Mouse (Mus musculus) gastrocnemius, postnatal 14 days (tissue): ENCODE results near the gene Il23a. TPM values are rescaled to one million over a fixed set of nuclear protein-coding genes. Genes with fewer than 3 reads are reported as not detected.
"Not testable (repeated sequence)": the region's sequence is repeated elsewhere in the genome, so short reads cannot be mapped to it uniquely, and the experiment has no call there.

ENCODE experiments used
- DNase-seq: peaks from one replicate; pipeline ENCODE4 v3.0.0; 2021; ENCODE audit warnings: mixed read lengths
- intact Hi-C: fragments of 180-260 bp; cut with DNase I; formaldehyde crosslinking; loops from one replicate; pipeline ENCODE4 v1.15.1; 2025; ENCODE audit warnings: low total_unique reads
- total RNA-seq, 2 experiments: library from RNA; stranded (reverse); gene quantifications; 2 replicates each; pipeline ENCODE4 v1.2.3; 2021

Gene Il23a
- total RNA-seq, 2 experiments from 2014 or later = not detected

DNA sequence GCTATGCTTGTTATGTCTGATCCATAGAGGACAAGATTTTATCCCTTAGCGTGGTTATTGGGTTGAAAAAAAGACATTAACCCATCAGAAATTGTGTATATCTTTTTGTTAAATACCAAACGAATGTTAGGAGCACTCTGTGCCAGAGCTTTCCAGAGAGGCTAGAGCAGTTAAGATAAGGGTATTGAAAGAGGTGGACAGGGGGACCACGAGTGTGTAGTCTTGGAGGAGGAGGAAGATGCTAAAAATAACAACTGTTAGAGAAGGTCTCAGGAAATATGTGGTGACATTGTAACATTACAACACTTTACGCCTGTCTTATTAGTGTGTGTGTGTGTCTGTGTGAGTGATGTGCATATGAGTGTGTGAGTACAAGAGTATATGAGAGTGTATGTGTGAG, 12.3 kb upstream of the Il23a start:
- intact Hi-C loops = no loop called here
- no peak for DNase-seq

DNA sequence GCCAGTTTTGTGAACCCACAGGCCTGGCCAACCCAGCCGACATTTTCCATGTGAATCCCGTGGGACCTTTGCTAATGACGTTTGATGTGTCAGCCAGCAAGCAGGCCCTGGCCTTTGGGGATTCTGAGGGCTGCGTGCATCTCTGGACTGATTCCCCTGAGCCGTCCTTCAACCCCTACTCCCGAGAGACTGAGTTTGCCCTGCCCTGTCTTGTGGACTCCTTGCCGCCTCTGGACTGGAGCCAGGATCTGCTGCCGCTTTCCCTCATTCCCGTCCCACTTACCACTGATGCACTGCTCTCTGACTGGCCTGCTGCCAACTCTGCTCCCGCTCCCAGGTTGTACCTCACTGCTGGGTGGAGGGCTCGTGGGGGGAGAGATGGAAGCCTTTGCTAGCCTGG, 11.6 kb upstream of the Il23a start:
- peak; percentile 24 for DNase-seq
- intact Hi-C loops = no loop called here

DNA sequence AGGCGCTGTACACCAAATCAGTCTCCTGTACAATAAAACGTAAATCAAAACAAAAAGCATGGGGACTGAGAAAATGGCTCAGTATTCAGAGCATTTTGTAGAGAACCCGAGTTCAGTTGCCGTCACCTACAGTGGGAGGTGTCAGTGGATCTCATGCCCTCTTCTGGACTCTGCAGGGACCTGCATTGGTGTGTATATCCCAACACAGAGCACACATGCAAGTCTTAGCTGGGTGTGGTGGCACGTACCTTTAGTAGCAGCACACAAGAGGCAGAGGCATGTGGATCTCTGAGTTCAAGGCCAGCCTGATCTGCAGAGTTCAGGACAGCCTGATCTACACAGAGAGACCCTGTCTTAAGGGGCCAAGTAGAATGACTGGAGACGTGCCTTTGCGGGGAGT, 11.1 kb upstream of the Il23a start:
- intact Hi-C loops = no loop called here
- no peak for DNase-seq

DNA sequence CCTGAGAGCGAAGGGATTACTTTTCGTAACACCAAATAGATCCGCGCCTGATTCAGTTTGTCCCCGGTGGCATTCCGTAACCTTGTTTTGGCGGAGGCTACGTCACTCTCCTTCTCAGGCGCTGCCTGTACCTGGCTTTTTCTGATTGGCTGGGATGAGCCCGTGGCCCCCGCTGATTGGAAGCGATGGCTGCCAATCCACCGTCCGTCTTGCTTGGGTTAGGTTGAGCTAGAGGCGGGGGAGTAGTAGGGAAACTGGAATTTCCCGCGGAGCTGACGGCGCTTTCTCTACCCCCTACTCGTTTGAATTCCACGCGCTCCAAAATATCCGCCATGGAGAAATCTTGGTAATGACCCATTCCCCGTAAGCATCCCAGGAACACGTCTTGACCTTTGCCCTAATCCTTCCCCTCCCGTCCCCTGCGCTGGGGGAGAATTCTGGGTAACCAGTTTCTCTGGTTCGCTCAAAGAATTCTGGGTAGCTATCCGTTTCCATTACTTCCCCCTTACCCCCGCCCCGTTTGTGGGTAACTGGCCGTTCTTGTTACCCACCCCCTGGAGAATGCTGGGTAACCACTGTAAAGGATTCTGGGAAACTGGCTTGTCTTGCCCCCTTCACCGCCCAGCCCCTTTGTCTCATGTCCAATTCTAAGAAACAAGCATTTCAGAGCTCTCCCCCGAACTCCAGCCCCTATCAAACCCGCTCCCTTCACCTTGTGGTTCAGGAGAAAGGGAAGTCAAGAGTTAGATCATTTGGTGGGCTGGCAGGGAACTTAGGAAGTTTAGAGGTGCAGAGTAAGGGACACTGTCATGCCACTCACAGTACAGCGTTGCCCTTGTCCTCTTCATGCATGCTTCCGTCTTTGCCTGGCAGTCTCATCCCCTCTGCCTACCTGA, 4.8 kb upstream of the Il23a start, which contains the start of gene Pan2:
Gene Pan2 (plus strand): TSS at position 210 of the 896 bp plus-strand sequence.
- intact Hi-C loops = no loop called here
- DNase-seq = peak; percentile 98

DNA sequence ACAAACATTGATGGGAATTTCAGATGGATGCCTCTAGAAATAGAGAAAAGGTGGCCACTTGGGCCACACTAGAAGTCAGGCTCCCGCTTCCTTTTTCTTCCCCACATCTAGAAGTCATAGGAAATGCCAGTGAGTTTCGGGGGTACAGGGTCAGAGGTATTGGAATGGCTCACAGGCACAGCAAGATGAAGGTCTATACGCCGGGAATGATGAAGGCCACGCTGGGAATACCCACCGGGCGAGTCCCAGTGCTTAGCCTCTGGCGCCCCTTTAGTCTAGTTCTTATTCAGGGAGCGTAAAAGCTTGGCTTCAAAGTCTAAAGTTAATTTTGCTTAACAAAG, 4.2 kb upstream of the Il23a start:
- no peak for DNase-seq
- intact Hi-C loops = no loop called here

DNA sequence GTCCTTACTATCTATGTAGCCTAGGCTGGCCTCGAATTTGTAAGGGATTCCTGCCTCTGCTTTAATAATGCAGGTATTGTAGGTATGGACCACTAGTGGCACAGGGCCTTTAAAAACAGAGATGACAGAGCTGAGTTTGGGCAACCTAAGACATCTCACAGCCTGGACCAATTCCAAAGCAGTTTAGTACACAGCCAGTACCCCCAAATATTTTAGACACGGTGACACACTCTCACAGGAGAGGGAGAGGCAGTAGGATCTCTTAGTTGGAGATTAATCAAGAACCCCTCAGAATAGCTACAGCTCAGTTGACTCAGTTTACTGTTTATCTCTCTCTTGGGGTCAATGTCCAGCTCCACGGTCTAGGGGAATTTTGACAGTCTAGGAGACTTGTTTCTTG, 3.8 kb upstream of the Il23a start:
- intact Hi-C loops = no loop called here

DNA sequence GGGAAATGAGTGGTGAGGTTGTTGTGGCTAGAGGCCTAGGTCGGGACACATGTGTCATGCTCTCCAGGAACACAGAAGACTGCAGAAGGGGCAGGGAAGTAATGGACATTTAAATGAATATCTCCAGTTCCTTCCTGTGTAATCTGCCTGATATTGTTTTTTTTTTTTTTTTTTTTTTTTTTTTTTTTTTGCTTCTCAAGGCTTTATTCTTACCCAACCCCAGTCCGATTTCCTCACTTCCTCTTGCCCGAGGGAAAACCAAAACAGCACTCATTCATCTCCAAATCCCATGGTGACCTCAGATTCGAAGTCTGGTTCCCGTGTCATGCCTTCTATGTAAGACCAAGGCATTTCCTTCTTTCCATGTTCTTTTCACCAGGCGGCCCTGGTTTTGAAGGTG, 309 bp downstream of the Il23a start:
- intact Hi-C loops = no loop called here
- no peak for DNase-seq

More for the DNA sequence above, 3.8 kb upstream of the Il23a start:
- DNase-seq = no peak

DNA sequence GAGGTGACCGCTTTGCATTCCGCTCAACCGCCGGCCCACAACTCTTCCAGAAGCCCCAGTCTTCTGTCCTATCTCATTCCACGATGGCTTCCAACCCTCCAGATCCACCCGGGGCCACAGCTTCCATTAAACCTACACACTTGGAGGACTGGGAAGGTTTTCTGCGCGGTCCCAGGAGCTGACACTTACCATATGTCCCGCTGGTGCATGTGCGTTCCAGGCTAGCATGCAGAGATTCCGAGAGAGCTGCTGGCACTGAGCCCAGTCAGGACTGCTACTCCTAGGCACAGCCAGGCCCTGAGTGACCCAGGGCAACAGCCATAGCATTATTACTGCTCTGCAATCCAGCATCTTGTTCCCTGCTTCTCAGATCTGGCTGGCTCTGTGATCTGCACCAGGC, 930 bp downstream of the Il23a start:
- DNase-seq = no peak
- intact Hi-C loops = no loop called here

DNA sequence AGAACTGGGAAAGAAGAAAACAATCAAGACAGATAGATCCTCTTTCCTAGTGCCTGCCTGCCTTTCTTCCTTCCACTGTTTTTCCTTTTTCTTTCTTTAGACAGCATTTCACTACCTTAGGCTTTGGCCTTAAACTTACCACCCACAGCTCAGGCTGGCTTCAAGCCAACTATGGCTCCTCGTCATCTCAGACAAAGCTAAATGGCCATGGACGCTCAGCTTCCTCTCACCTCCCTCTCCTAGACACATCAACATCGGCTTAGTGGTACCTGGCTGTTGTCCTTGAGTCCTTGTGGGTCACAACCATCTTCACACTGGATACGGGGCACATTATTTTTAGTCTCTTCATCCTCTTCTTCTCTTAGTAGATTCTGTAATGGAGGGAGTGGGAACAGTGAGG, 1.3 kb downstream of the Il23a start:
- intact Hi-C loops = no loop called here
- DNase-seq = no peak

DNA sequence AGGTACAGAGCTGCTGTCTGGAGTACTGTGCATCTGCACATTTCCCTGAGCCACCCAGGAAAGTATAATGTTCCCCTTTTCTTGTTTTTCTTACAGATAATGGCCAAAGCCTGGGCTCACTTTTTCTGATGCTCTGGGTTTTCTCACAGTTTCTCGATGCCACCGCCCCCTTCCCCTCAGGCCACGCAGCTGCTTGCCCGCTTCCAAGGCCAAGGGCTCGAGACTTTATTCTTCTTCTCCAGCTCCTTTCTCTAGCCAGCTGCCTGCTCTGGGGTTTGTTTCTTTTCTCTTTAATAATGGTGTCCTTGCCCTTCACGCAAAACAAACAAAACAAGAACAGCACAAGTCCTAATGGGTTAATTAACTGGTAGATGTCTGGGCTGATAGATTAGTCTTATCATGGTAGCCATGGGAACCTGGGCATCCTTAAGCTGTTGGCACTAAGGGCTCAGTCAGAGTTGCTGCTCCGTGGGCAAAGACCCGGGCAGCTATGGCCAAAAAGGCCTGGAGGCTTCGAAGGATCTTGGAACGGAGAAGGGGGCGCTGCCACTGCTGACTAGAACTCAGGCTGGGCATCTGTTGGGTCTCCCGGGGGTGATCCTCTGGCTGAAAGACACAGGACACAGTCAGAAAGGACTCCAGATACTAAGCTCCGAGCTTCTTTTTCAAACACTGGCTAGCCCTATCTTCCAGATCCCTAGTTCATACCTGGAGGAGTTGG, 2.0 kb downstream of the Il23a start:
- intact Hi-C loops = no loop called here
- DNase-seq = no peak

DNA sequence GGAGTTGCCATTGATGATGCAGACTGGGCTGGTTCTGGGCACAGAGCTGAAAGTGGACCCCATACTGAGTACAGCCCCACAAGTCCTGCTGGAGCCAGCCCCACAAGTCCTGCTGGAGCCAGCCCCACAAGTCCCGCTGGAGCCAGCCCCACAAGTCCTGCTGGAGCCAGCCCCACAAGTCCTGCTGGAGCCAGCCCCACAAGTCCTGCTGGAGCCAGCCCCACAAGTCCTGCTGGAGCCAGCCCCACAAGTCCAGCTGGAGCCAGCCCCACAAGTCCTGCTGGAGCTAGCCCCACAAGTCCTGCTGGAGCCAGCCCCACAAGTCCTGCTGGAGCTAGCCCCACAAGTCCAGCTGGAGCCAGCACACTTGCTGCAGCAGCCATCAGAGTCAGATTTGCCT, 8.0 kb downstream of the Il23a start:
- intact Hi-C loops = not testable (repeated sequence)
- peak; percentile 65 for DNase-seq

DNA sequence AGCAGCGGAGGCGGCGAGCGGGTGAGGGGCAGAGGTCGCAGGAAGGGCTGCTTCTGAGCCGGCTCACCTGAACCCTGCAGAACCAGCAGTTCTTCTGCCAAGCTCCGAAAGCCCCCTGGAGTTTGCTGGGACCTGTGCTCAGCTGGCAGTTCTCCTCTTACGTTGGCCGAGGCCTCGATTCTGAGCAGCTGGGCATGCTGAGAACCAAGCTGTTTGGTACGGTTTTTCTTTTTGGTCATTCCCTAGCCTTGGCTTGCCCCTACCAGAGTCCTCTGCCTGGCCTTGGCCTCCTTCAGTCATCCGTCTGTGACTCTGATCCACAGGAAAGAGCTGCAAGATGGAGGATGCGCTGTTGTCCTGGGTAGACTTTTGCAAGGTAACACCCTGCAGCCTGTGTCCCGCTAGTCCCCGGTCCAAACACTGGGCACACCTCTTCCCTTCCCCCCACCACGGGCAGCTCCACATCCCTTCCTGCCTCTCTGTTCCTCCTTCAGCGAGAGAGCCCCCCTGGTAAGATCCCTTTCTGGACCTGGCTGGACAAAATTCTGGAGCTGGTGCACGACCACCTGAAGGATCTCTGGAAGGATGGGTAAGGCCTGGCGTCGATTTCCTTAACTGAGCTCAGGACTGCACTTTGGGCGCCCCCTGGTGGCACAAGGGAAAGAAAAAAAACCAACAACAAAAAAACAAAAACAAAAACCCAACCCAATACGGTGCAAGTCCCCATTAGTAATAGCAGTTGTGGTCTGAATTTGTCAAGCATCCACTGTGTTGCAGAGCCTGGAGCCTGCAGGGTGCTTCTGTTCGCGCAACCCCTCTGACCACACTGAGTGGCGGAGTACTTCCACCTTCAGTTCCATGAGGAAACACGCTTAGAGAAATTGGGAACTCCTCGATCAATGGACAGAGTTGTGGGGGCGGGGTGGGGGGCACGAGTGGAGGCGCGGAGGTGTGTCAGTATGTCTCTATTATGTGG, 14.7 kb downstream of the Il23a start:
- DNase-seq = peak; percentile 64
- intact Hi-C loops = loop anchor here (5.0 kb wide), 1 partner anchor 72 kb away; the partner anchor contains the start of gene Spryd4

DNA sequence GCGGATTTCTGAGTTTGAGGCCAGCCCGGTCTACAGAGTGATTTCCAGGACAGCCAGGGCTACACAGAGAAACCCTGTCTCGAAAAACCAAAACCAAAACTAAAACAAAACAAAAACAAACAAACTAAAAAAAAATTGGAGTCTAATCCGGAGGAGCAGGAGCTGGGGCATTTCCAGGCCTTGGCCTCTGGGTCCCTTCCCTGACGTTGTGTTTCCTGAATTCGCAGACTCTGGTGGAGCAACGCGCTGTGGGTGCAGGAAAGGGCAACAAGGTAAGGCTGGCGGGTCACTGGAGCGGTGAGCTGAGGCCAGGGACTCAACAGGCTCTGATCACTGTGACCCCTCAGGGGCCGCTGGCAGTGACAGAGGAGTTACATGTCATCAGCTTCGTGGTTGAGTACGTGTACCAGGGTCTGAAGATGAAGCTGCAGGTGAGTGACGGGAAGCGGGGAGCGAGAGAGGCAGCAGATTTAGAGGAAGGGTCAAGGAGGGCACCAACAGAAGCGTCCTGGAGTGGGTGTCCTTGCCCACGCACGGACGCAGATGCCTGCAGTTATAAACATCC, 15.6 kb downstream of the Il23a start:
- intact Hi-C loops = loop anchor here (5.0 kb wide), 1 partner anchor 71 kb away; the partner anchor contains the start of gene Spryd4
- no peak for DNase-seq

DNA sequence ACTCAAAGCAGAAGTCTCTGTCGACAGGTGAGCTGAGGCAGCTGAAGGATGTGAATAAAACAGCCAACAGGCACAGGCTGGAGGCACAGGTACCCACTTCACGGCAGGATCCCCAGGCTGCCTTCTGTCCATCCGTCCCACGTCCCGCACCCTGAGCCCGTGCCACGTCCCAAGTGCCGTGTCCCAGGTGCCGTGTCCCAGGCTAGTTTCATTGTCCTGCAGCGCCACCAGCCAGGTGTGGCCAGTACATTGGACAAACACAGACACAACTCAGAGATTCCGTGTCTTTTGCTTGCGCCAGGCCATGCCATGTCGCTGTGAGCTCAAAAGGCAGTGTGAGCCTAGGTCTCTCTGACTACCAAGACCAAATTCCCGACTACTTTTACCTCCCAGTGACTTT, 16.9 kb downstream of the Il23a start:
- no peak for DNase-seq
- intact Hi-C loops = loop anchor here (5.0 kb wide), 1 partner anchor 69 kb away; the partner anchor contains the start of gene Spryd4

DNA sequence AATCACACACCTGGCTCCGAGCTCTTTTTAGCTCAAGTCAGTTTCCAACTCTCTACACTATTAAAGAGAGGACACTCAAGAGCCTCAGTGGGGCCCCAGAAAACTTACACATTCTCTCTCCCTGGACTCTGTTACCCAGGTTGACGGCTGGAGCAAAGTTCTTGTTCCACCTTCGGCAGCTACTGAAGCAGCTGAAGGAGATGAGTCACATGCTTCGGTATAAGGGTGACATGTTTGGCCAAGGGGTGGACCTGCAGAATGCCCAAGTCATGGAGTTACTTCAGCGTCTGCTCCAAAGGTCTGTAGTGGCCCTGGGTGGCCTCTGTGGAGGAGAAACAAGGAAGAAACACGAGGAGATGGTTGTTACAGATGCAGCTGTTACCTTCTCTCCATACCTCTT, 17.6 kb downstream of the Il23a start:
- DNase-seq = no peak
- intact Hi-C loops = loop anchor here (5.0 kb wide), 1 partner anchor 69 kb away; the partner anchor contains the start of gene Spryd4

DNA sequence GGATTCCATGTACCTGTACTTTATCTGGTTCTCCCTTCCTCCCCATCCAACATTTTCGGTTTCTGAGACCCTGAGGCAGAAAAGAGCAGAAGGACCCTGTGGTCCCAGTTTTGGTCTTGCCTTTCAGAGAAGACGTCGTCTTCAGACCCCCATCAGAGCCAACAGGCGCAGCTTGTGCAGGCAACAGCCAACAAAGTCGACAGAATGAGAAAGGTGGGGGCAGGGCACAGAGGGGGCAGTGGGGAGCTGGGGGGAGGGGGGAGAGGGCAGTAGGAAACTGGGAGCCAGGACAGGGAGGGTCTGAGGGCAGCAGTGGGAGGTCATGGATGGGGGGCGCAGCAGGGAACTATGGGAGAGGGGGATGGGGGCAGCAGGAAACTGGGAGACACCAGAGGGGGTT, 20.4 kb downstream of the Il23a start:
- intact Hi-C loops = no loop called here
- no peak for DNase-seq

DNA sequence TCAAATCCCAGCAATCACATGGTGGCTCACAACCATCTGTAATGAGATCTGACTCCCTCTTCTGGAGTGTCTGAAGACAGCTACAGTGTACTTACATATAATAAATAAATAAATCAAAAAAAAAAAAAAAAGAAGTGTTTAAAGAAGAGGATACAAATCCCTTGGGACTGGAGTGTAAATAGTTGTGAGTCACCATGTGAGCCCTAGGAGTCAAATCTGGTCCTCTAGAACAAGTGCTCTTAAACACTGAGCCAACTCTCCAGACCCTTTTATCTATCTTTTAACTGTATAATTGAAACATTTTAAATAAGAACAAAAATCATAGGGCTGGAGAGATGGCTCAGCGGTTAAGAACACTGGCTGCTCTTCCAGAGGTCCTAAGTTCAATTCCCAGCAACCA, 23.2 kb downstream of the Il23a start:
- DNase-seq, intact Hi-C loops: not testable (repeated sequence)

DNA sequence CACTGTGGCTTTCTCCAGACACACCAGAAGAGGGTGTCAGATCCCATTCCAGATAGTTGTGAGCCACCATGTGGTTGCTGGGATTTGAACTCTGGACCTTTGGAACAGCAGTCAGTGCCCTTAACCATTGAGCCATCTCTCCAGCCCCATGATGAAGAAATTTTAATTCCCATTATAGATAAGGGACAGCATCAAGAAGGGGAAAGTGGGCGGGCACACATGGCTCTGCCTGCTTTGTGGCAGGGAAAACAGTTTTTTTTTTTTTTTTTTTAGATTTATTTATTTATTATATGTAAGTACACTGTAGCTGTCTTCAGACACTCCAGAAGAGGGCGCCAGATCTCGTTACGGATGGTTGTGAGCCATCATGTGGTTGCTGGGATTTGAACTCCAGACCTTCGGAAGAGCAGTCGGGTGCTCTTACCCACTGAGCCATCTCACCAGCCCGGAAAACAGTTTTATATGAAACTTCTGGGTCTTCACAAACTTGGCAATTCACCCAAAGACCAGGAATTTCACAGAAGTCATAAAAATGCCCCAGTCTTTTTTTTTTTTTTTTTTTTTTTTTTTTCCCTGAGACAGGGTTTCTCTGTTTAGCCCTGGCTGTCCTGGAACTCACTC, 25.6 kb downstream of the Il23a start:
- DNase-seq, intact Hi-C loops: not testable (repeated sequence)

DNA sequence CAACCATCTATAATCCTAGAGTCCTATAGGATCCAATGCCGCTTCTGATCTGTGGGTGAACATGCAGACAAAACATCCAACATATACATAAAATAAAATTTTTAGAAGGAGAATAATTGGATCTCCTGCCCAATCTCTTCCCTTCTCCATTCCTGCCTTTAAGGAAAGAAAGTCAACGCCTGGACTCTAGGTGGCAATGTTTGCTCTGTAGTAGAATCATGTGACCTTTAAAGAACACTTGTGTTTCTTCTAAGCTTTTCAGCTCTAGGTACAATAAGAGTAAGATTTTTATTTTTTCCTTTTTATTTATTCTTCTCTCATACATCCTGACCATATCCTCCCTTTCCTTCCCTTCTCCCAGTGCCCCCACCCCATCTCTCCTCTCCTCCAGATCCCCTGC, 26.7 kb downstream of the Il23a start:
- no peak for DNase-seq
- intact Hi-C loops = no loop called here
